Mouse (Mus musculus): Measurements from ENCODE around the gene Gm20696.

DNA sequence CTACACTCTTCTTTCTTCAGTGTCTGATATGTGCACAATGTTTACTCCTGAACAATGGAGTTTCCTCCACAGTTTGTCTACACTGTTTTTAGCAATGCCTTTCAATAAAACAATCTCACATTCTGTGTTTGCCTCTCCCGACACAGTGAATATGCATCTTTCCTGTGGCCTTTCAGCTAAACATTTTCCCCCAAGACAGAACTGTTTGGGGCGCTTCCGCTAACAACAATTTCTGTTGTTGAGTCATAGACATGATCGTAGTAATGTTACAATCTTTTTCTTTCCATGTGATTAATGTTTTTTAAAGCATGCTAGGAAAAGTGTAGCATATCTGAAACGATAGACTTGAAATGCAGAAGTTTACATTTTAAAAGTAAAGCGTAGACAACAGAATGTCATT lies 338.5 kb downstream of the Gm20696 start:
- TF ChIP-seq CTCF (IDR thresholded peaks at IDR 0.05; ENCODE audit: extremely low read depth, insufficient read depth, low read length) (no peak), POLR2A (IDR thresholded peaks at IDR 0.05; ENCODE audit: extremely low read depth, insufficient read depth, low read length) (no peak)
